Mouse (Mus musculus): ENCODE data around the gene Cela1.

Gene Cela1

DNA sequence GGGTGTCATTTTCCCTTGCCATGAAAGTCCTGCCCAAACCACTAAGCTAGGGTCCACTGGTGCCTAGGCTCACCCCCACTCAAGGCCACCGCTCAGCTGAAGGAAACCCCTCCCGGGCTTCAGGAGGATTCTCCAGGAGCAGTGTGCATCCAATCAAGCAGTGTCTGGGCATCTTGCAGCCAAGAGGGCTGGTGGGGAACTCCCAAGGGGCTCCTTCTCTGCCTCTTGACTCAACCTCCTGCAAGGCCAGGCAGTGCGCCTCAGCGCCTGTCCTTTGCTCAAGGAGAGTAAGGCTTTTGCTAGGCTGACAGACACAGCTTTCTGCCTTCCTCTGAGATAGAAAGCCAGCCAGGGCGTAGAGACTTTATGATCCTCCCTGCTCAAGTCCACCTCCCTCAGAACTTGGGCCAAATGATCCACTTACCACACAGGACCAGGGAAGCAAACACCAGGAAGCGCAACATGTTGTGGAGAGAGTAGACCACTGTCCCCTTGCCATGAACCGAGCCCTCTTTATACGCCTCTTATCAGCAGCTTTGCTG is at the start of gene Cela1:
TSS of gene Cela1 (minus strand) at position 492 of the 542 bp plus-strand sequence.
- in situ Hi-C loops (cut with MboI, MseI), result no loop called here

DNA sequence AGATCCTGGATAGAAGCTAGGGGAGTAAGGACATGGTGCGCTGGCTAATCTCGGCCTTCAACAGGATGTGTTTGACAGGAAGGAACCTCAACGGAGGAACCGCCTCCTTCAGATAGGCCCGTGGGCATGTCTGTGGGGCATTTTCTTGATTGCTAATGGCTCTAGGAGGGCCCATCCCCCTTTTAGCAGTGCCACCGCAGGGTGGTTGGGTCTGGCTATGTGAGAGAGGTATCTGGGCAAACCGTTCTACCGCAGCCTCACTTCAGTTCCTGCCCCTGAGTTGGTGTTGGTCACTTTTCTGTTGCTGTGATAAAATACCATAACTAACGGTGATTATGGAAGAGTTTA is 48.2 kb upstream of the Cela1 start:
- in situ Hi-C loops (cut with MboI, MseI), result no loop called here

DNA sequence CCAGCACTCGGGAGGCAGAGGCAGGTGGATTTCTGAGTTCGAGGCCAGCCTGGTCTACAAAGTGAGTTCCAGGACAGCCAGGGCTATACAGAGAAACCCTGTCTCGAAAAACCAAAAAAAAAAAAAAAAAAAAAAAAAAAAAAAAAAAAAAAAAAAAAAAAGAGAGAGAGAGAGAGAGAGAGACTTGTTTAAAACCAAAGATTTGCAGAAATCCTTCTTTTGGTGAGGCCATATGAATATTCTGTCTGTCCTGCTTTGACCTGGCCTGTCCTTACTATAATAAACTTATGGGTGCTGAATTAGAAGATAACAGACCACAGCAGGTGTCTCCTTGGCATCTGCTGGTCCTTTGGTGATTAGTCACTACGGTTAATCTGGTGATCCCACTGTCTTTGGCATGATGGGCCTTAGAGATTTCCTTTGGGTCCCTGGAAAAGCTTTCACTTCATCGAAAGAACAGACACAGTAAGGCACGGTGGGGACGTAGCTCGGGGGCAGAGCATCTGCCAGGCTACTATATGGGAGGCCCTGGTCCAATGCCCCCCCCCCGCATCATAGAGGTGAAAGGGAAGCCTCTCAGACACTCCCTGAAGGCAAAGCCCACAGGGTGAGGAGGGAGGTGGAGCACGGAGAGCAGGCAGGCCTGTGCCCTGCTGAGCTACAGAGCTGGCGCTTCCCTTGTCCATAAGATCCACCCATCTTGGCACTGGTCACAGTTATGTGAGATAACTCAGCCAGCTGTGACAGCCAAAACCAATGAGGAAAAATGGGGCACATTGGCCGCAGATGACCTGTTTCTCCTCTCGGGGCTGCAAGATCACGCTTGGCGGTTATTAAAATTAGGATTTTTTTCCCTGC is 47.6 kb upstream of the Cela1 start:
- in situ Hi-C loops (cut with MboI, MseI), result no loop called here

DNA sequence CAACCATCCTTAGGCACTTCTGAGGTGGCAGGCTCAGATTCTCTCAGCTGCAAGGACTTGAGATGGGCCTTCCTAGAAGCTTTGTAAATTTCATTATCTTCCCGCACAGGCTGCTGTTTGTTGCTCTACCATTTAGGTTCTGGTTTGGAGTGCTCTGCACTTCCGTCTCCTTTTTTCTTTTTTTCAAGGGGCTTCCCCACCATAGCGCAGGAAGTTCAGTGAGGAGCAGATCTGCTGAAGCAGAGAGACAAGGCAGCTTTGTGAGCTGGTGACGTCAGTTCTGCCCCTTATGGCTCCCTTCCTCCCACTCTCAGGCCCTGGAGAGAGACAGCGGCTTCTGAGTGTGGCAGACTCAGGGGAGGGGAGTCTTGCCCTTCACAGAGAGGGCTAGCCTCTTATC is 44.9 kb upstream of the Cela1 start:
- in situ Hi-C loops (cut with MboI, MseI), result no loop called here

DNA sequence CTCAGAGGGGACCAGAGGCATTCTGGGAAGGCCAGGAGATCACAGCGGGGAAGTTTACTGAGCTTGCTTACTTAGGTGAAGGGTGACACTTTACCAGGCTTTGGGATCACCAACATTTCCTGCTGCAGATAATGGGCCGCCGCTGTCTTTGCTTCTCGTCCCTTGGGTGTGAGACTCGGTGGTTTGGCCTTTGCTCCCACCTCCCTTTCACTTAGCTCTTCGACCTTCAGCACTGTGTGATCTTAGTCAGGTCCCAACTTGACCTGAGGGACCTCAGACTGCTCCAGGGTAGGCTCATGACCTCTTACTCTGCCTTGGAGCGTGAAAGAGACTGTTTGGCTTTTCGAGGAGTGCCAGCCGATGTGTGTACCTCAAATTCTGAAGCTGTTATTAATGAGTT is 43.4 kb upstream of the Cela1 start:
- in situ Hi-C loops (cut with MboI, MseI), result no loop called here

DNA sequence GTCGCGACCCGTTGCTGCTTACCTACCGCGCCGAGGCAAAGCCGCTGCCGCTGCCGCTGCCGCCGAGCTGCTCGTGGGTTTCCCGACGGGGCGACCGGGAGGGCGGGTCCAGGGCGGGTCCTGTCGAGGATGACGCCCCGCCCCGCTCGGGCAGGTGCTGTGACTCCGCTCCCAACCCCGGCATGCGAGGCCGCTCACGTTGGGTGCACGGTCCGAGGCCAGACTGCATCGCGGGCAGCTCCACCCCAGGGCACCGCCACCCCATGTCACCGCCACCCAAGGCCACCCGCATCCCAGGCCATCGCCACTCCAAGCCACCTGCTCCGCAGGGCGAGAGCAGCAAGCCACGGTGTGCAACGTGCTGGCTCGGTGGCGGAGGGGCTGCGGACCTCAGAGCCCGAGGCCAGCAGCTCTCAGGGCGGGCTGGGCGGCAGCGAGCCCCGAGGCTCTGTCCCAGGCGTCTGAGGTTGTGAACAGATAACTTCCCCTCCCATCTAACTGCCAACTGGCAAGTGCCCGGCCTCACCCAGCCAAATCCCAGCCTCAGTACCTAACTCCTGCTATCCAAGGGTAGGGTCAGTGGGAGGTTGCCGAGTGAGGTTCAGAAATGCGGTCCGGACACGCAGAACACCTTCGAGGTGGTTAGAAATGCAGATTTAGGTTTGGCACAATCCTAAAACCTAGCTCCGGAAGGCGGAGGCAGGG is 41.7 kb upstream of the Cela1 start, which contains the start of gene Galnt6:
TSS of gene Galnt6 (minus strand) at position 96 of the 705 bp plus-strand sequence.
- in situ Hi-C loops (cut with MboI, MseI), result loop anchor here (10.0 kb wide), 1 partner anchor 525 kb away; the partner anchor contains the start of gene Nr4a1

DNA sequence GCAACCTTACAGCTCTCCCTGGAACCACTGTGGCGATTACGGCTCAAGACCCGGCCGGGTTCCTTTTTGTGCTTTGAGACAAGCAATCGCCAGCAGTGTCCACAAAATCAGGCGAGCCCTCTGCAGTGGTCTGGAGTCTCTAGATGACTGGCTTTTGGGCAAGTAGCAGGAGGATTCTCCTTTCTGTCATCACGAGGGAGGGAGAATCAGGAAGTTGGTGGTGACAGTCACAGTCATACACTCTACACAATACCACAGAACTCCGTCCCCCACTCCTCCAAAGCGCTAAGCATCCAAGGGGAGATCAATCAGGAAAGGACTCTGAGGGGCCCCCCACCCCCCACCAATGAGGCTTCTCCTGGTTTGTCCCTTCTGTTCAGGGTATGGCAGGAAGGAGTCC is 40.9 kb upstream of the Cela1 start:
- in situ Hi-C loops (cut with MboI, MseI), result loop anchor here (10.0 kb wide), 1 partner anchor 526 kb away; the partner anchor contains the start of gene Nr4a1

DNA sequence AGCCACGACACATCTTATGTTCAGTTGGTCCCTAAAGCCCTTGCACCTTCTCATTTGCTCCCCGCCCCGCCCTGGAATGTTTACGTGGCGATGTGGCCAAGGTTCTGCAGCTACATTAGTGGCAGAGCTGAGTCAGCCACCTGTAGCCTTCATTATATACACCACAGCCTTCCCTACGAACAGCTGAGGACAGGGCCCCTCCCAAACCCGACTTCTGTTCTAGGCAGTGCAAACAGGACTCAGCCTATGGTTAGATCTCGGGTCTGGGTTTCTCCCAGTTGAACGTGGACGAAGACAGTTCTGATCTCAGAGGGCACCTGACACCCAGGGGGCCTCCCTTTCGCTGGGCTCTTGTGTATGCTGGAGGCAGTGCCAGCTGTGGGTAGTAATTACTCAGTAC is 40.1 kb upstream of the Cela1 start:
- in situ Hi-C loops (cut with MboI, MseI), result loop anchor here (10.0 kb wide), 1 partner anchor 527 kb away; the partner anchor contains the start of gene Nr4a1

DNA sequence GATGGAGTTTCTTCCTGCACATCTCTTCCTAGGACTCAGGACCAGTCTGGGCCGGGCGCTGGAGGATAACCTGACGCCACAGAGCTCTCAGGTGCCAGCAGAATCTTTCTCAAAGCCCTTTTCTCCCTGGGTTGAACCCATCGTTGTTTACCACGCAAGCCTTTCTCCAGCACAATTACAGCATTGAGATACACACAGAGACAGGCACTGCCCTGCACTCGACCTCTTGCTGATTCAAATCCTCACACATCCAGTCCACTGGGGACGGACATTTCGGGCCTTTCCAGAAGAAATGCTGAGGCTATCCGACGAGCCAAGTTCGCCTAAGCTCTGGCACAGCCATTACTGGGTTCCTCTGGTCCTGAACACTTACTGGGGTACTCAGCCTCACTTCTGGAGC is 39.0 kb upstream of the Cela1 start:
- in situ Hi-C loops (cut with MboI, MseI), result loop anchor here (10.0 kb wide), 1 partner anchor 528 kb away; the partner anchor contains the start of gene Nr4a1

DNA sequence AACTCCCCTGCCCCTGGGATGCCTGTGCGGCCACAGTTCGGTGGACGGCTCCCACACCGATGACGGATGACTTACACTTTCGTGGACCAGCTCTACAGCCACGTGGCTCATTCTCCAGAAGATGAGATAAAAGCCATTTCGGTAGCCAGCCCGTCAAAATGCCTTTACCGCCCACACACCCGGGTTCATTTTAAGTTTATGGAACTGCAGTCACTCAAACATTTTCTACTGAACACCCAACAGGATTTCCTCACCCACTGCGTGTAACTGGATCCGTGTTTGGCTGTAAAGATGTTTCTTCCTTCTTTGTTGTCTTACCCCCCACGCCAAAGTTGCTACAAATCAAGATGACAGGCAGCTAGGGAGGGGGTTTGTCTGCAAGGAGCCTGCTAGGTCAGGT is 35.8 kb upstream of the Cela1 start:
- in situ Hi-C loops (cut with MboI, MseI), result loop anchor here (10.0 kb wide), 1 partner anchor 531 kb away; the partner anchor contains the start of gene Nr4a1

DNA sequence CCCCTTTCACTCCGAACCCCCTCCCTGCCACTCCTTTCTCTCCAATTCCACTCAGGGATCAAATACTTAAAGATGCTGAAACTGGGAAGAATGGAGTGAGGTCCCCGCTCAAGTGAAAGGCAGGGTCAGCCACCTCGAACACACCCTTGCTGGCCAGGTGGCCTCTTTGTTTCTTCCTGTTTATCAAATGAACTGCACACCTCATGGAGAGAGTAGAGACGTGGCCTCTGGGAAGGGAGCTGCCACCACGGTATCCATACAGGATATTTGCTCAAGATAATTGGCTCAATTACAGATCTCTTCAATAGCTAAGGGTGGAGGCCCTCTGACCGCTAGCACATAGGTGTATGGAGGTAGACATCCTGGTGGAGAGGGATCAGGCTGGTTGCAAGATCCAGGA is 34.8 kb upstream of the Cela1 start:
- in situ Hi-C loops (cut with MboI, MseI), result loop anchor here (10.0 kb wide), 1 partner anchor 532 kb away; the partner anchor contains the start of gene Nr4a1

DNA sequence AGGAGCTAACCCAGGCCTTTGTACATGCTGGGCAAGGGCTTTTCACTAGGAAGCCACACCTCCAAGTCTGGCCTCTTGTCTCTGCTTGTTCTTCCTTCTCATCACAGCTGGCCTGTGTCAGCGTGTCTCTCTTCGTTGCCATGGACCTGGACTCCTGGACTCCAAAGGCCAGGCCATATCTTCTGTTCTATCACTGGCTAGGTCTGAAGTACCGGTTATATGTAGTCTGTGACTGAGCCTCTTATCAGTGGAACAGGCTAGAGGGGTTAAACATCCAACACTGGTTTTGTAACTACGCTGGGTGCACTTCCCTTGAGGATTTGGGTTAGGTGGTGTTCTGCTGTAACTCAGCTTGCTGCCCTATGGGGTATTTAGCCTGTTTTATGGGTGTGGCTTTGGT is 34.3 kb upstream of the Cela1 start:
- in situ Hi-C loops (cut with MboI, MseI), result loop anchor here (10.0 kb wide), 1 partner anchor 533 kb away; the partner anchor contains the start of gene Nr4a1

DNA sequence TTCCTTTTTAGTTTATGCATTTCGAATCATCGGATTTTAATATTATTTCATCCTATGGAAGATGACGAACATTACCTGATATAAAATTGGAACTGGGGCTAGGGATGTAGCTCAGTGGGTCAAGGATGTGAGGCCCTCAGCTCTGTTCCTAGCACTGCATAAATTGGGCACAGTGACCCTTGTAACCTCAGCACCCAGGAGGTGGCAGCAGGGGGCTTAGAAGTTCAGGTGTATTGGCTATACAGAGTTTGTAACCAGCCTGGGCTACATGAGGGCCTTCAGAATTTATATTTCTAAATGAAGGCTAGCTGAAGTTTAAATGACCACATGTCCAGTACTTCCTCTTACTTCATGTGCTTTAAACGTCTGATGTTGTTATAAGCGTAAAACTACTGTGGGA is 33.7 kb upstream of the Cela1 start:
- in situ Hi-C loops (cut with MboI, MseI), result loop anchor here (10.0 kb wide), 1 partner anchor 533 kb away; the partner anchor contains the start of gene Nr4a1

DNA sequence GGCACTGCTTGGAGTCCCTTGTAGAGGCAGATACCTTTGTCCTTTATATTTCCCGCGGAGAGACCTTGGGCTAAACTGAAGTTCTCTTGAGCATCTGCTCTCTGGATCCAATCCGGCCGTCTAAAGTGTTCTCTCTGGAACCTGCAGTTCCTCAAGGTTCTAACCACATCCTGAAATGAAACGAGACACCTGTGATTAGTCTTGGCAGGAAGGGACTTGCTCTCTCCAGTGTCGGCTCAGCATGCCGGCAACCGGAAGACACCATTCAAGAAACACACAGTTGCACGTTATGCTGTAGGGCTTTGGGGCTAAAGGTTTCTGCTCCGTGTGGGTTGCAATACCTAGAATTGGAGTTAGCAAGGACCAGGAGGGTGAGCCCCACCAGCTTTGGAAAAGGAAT is 32.3 kb upstream of the Cela1 start:
- in situ Hi-C loops (cut with MboI, MseI), result loop anchor here (10.0 kb wide), 1 partner anchor 535 kb away; the partner anchor contains the start of gene Nr4a1

DNA sequence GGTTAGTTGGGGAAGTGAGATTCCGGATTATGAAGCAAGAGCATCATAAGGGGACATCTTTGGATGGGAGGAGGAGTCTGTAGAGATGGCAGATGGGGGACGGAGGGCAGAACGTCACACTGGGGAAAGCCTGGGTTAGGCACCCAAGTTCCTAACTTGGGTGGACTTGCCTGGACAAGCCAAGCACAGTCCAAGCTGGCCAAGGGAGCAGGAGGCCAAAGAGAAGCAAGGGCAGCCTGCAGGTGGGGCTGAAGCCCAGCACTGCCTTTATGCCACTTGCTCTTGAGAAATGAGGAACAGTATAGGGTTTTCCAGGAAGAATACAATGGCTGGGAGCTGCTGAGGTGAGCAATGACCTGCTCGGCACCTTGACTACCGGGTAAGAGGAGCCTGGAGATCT is 31.5 kb upstream of the Cela1 start:
- in situ Hi-C loops (cut with MboI, MseI), result no loop called here

DNA sequence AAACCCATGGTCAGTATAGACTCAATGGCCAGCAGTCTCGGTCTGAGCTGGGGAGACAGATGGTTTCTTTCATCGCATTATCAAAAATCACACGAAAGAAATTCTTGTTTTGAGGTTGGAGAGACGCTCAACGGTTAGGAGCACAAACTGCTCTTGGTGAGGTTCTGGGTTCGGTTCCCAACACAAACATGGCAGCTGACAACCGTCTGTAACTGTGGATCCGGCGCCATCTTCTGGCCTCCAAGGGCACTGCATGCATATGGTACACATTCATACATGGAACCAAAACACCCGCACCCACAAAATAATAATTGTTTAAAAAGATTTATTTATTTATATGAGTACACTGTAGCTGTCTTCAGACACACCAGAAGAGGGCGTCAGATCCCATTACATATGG is 30.9 kb upstream of the Cela1 start:
- in situ Hi-C loops (cut with MboI, MseI), result no loop called here

DNA sequence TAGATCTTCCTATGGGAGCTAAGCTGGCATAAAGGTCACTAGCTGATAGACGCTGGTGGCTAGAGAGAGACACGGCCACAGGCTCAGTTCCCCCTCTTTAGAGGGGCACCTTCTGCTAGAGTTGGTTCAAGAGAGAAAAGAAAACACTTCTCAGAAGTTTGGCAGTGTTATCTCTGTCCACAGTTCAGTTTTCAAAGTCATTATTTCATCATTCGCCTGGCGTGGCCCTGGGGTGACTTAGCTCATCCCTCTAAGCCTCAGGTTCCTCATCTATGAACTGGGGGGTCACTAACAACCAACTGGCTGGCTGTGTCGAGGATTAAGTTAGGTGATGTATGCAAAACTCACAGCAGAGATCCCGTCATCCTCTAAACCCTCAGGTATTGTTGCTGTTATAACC is 30.2 kb upstream of the Cela1 start:
- in situ Hi-C loops (cut with MboI, MseI), result no loop called here

DNA sequence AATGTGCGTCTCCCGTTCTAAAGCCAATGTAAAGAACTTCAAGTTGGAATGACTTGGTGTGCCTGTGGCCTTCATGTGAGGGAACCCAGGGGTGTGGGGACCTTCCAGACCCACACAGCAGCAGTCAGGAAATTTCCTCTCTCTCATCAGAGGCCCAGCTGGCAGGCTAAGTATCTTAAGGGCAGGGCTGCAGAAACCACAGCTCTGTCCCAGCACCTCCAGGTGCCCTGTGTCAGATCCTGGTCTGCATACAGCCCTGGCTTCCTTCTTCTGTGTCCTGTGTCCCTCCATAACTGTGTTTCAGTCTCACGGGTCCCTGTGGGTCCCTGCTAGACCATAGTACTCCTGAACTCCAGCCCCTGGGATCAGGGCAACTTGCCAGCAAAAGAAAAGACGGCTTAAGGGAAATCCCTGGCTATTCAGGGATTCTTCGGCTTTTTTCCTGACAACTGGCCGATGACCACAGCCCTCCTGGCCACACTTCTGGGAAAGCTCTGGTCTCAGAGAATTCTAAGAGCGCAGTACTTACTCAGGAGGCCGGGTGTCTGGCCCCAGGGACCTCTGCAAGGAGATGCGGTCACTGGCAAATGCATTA is 27.8 kb upstream of the Cela1 start:
- in situ Hi-C loops (cut with MboI, MseI), result no loop called here

DNA sequence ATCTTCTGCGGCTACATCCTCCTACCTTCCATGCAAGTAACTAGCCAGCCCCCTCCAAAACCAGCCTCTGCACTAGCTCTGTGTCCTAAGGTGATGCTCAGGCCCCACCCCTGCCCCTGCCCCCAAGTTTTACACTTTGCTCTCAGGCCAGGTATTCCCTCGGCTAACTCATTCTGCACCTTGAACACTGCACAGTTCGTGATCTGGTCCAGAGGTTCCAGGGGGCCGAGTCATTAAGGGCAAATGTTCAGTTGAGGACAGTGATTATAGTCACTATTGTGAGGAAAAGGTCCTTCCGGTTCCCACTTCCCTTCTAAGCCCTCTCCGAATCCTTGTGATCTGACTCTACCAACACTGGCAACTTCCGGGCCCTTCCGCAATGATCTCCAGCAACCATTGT is 26.7 kb upstream of the Cela1 start:
- in situ Hi-C loops (cut with MboI, MseI), result no loop called here

DNA sequence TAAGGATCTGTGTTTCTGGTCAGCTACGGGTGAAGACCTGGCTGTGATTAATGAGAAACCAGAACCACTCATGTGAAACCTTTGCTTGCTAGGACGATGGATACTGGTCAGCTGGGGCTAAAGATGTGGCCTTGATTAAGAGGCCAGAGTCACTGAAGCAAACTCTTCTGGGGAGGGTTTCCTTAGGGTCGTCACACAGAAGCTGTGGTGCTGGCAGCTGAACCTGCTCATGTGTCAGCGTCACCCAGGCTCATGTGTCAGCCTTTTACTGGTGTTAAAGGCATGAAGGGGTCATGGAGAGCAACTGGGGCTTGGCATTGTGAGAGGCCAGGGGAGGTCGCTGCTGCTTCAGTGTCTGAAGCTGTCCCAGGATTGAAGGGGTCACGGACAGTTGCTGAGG is 23.1 kb upstream of the Cela1 start:
- in situ Hi-C loops (cut with MboI, MseI), result no loop called here

DNA sequence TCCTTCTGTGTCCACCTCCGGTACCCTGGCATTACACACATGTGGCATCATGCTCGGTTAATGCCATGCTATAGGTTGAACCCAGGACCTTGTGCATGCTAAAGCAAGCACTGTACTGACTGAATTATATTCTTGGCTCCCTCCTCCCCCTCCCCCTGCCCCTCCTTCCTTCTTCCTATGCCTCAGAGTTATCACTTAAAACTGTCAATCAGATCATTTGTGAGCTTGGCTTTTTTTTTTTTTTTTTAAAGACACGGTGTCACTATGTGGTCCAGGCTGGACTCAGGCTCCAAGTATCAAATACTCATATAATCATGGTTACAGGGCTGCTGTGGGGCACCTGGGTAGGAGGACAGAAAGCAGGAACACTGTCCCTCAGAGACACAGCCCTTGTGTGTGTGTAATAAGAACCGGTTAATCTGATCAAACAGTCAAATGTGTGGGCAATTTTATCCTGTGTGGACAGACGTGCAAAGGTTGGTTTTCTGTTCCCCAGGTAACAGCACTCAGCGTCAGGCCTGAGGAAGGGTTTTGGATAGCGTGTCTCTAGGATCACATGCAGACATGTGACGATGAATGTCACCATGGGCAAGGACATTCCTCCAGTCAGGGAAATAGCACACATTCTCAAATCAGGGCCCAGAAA is 20.8 kb upstream of the Cela1 start:
- in situ Hi-C loops (cut with MboI, MseI), result no loop called here
